Mouse (Mus musculus) macrophage (primary cell): ENCODE data around the gene Pdgfc. TPM values are rescaled to one million over a fixed set of nuclear protein-coding genes. Genes with fewer than 3 reads are reported as not detected.

Experiments used
- H3K27ac ChIP-seq: fragments of 350-480 bp; formaldehyde crosslinking; 2 replicates; pipeline ENCODE4 v1.9.0; 2021
- H3K36me3 ChIP-seq: fragments of 350-480 bp; formaldehyde crosslinking; 2 replicates; pipeline ENCODE4 v1.9.0; 2021; ENCODE audit errors: inconsistent target
- H3K4me3 ChIP-seq: fragments of 350-480 bp; formaldehyde crosslinking; 2 replicates; pipeline ENCODE4 v1.9.0; 2021; ENCODE audit errors: inconsistent target
- H3K79me2 ChIP-seq: fragments of 350-480 bp; formaldehyde crosslinking; 2 replicates; pipeline ENCODE4 v1.9.0; 2021; ENCODE audit errors: inconsistent target
- WGBS: methylation state at CpG from one replicate; pipeline ENCODE4 v1.1.7; 2026; ENCODE audit warnings: inconsistent platforms; ENCODE audit not compliant: missing documents; 5-methylcytosine and 5-hydroxymethylcytosine counted together
- polyA plus RNA-seq: library from polyadenylated mRNA; stranded (reverse); fragments of 250-400 nt; gene quantifications from 3 replicates; pipeline ENCODE4 v1.2.4, GENCODE M21; 2018; ENCODE audit warnings: inconsistent platforms
- total RNA-seq, 78 experiments: library from RNA; depleted of rRNA; stranded (reverse); fragments of 250-400 nt; gene quantifications; 1 replicate in 9 of 78; 2 replicates in 24 of 78; 3 replicates in 43 of 78; 4 replicates in 2 of 78; pipeline ENCODE4 v1.2.4; 2018; ENCODE audit warnings: inconsistent platforms in 56 of 78

Pdgfc gene
- 10 to 100 TPM in 23 of 26 experiments, 1 to 10 TPM in 3; 5.4 to 38.1 (median 14.5) TPM for total RNA-seq (2018; cell fraction: chromatin; rRNA removed)
- 10 to 100 TPM in 24 of 26 experiments, 1 to 10 TPM in 2; 8.2 to 44.1 (median 20.4) TPM for total RNA-seq (2018; cell fraction: cytosol; rRNA removed)
- total RNA-seq (2018; cell fraction: nucleus; rRNA removed) = 10 to 100 TPM; 12.1 to 61.6 (median 24.7) TPM
- 14.8 to 34.2 TPM (median 26.6 TPM) in 3 replicates for polyA plus RNA-seq

GRCm38 (mm10) chr3:81036151-81036553 is at the start of gene Pdgfc:
Gene Pdgfc, plus strand, starts transcription at chr3:81036416.
- Histone ChIP-seq H3K36me3 (no peaks in the 10 kb centered on the region), H3K27ac (no peak within 1 kb of the TSS), H3K4me3 (peak within 1 kb of the TSS; percentile 40), H3K79me2 (no peaks in the 10 kb centered on the region; the same call in 1 of the 2 replicates)
- WGBS = 13% methylated on average over 13 of the region's 17 CpGs

GRCm38 (mm10) chr3:81009245-81009644 is 27.0 kb upstream of the Pdgfc start:
- 83% methylated on average over 3 of the region's 3 CpGs for WGBS
- no peak overlapping the region for H3K27ac ChIP-seq
- no peaks in the 10 kb centered on the region for H3K79me2 ChIP-seq
- no peak overlapping the region for H3K4me3 ChIP-seq
- no peaks in the 10 kb centered on the region for H3K36me3 ChIP-seq

- H3K79me2 ChIP-seq = no peaks in the 10 kb centered on the region
- no peak overlapping the region for H3K4me3 ChIP-seq
- WGBS = 65% methylated on average over 3 of the region's 3 CpGs
- no peak overlapping the region for H3K27ac ChIP-seq
- H3K36me3 ChIP-seq = no peaks in the 10 kb centered on the region
These were observed 26.3 kb upstream of the Pdgfc start for GRCm38 (mm10) chr3:81009899-81010298.

GRCm38 (mm10) chr3:81017385-81018051 is 18.7 kb upstream of the Pdgfc start:
- H3K36me3 ChIP-seq = no peaks in the 10 kb centered on the region
- H3K4me3 ChIP-seq = no peak overlapping the region
- H3K27ac ChIP-seq = no peak overlapping the region
- no peaks in the 10 kb centered on the region for H3K79me2 ChIP-seq
- WGBS = 88% methylated on average over 5 of the region's 5 CpGs

- H3K36me3 ChIP-seq = no peaks in the 10 kb centered on the region
- H3K27ac ChIP-seq = no peak overlapping the region
- no peaks in the 10 kb centered on the region for H3K79me2 ChIP-seq
- 33% methylated on average over 1 of the region's 1 CpGs for WGBS
- no peak overlapping the region for H3K4me3 ChIP-seq
These were observed 16.2 kb upstream of the Pdgfc start for GRCm38 (mm10) chr3:81020064-81020463.

- H3K27ac ChIP-seq = no peak overlapping the region
- no peaks in the 10 kb centered on the region for H3K79me2 ChIP-seq
- no peak overlapping the region for H3K4me3 ChIP-seq
- 90% methylated on average over 6 of the region's 6 CpGs for WGBS
- H3K36me3 ChIP-seq = no peaks in the 10 kb centered on the region
These were observed 14.4 kb upstream of the Pdgfc start for GRCm38 (mm10) chr3:81021783-81022182.

- 99% methylated on average over 5 of the region's 5 CpGs for WGBS
- H3K79me2 ChIP-seq = no peaks in the 10 kb centered on the region
- no peak overlapping the region for H3K27ac ChIP-seq
- no peaks in the 10 kb centered on the region for H3K36me3 ChIP-seq
- H3K4me3 ChIP-seq = no peak overlapping the region
These were observed 13.9 kb upstream of the Pdgfc start for GRCm38 (mm10) chr3:81022266-81022665.

- H3K27ac ChIP-seq = no peak overlapping the region
These were observed 13.4 kb upstream of the Pdgfc start for GRCm38 (mm10) chr3:81022845-81023244.

GRCm38 (mm10) chr3:81023568-81023967 is 12.6 kb upstream of the Pdgfc start:
- H3K27ac ChIP-seq = no peak overlapping the region
- 69% methylated on average over 1 of the region's 1 CpGs for WGBS
- no peaks in the 10 kb centered on the region for H3K79me2 ChIP-seq

More at GRCm38 (mm10) chr3:81022845-81023244, 13.4 kb upstream of the Pdgfc start:
- no peak overlapping the region for H3K4me3 ChIP-seq
- H3K36me3 ChIP-seq = no peaks in the 10 kb centered on the region
- H3K79me2 ChIP-seq = no peaks in the 10 kb centered on the region
- WGBS = 80% methylated on average over 1 of the region's 1 CpGs

GRCm38 (mm10) chr3:81025568-81026213 is 10.5 kb upstream of the Pdgfc start:
- H3K27ac ChIP-seq = no peak overlapping the region
- H3K36me3 ChIP-seq = no peaks in the 10 kb centered on the region
- no peaks in the 10 kb centered on the region for H3K79me2 ChIP-seq
- WGBS = 82% methylated on average over 9 of the region's 9 CpGs
- H3K4me3 ChIP-seq = no peak overlapping the region

More at GRCm38 (mm10) chr3:81023568-81023967, 12.6 kb upstream of the Pdgfc start:
- Histone ChIP-seq H3K4me3 (no peak overlapping the region), H3K36me3 (no peaks in the 10 kb centered on the region)

GRCm38 (mm10) chr3:81028361-81028760 is 7.9 kb upstream of the Pdgfc start:
- 79% methylated on average over 3 of the region's 3 CpGs for WGBS
- Histone ChIP-seq H3K36me3 (no peaks in the 10 kb centered on the region), H3K79me2 (no peaks in the 10 kb centered on the region), H3K4me3 (no peak overlapping the region), H3K27ac (no peak overlapping the region)

GRCm38 (mm10) chr3:81029321-81029720 is 6.9 kb upstream of the Pdgfc start:
- no peak overlapping the region for H3K4me3 ChIP-seq
- H3K27ac ChIP-seq = no peak overlapping the region
- no peaks in the 10 kb centered on the region for H3K79me2 ChIP-seq
- WGBS = 82% methylated on average over 4 of the region's 4 CpGs
- no peaks in the 10 kb centered on the region for H3K36me3 ChIP-seq

GRCm38 (mm10) chr3:81029909-81030308 is 6.3 kb upstream of the Pdgfc start:
- H3K4me3 ChIP-seq = no peak overlapping the region
- no peaks in the 10 kb centered on the region for H3K79me2 ChIP-seq
- WGBS = 82% methylated on average over 3 of the region's 3 CpGs
- H3K36me3 ChIP-seq = no peaks in the 10 kb centered on the region
- H3K27ac ChIP-seq = no peak overlapping the region

- H3K27ac ChIP-seq = no peak overlapping the region
- 77% methylated on average over 2 of the region's 2 CpGs for WGBS
- H3K36me3 ChIP-seq = no peaks in the 10 kb centered on the region
- no peak overlapping the region for H3K4me3 ChIP-seq
- no peaks in the 10 kb centered on the region for H3K79me2 ChIP-seq
These were observed 5.9 kb upstream of the Pdgfc start for GRCm38 (mm10) chr3:81030311-81030710.

- 85% methylated on average over 4 of the region's 4 CpGs for WGBS
- Histone ChIP-seq H3K27ac (no peak overlapping the region), H3K36me3 (no peaks in the 10 kb centered on the region), H3K79me2 (no peaks in the 10 kb centered on the region), H3K4me3 (no peak overlapping the region)
These were observed 4.2 kb upstream of the Pdgfc start for GRCm38 (mm10) chr3:81032014-81032413.
